Mouse (Mus musculus): ENCODE results near the gene Capn5.
A peak's percentile ranks its signal among the peaks of the same experiment; 100 is the strongest.

Gene Capn5

GRCm38 (mm10) chr7:98176322-98177070, 1.6 kb downstream of the Capn5 start:
- peak; percentile 39 to 59 for DNase-seq

GRCm38 (mm10) chr7:98174883-98175755, 3.0 kb downstream of the Capn5 start:
- DNase-seq = no peak

GRCm38 (mm10) chr7:98173408-98173807, 4.7 kb downstream of the Capn5 start:
- DNase-seq = no peak

- no peak for DNase-seq
These were observed 5.4 kb downstream of the Capn5 start for GRCm38 (mm10) chr7:98172661-98173060.

GRCm38 (mm10) chr7:98171141-98172073, 6.7 kb downstream of the Capn5 start:
- DNase-seq = no peak

- DNase-seq = peak; percentile 55 to 65
These were observed 13.0 kb downstream of the Capn5 start for GRCm38 (mm10) chr7:98164999-98165528.

- DNase-seq = peak; percentile 56 to 74
These were observed 13.6 kb downstream of the Capn5 start for GRCm38 (mm10) chr7:98164382-98164998.

- no peak for DNase-seq
These were observed 14.4 kb downstream of the Capn5 start for GRCm38 (mm10) chr7:98163700-98164099.

- no peak for DNase-seq
These were observed 15.8 kb downstream of the Capn5 start for GRCm38 (mm10) chr7:98162239-98162638.

GRCm38 (mm10) chr7:98160041-98160740, 17.9 kb downstream of the Capn5 start:
- DNase-seq = no peak

- DNase-seq = no peak
These were observed 19.6 kb downstream of the Capn5 start for GRCm38 (mm10) chr7:98158481-98158880.

- DNase-seq = no peak
These were observed 20.3 kb downstream of the Capn5 start for GRCm38 (mm10) chr7:98157636-98158332.

- no peak for DNase-seq
These were observed 21.8 kb downstream of the Capn5 start for GRCm38 (mm10) chr7:98156280-98156665.

- DNase-seq = peak; percentile 75 to 77
These were observed 22.4 kb downstream of the Capn5 start for GRCm38 (mm10) chr7:98155546-98156279.

- no peak for DNase-seq
These were observed 24.2 kb downstream of the Capn5 start for GRCm38 (mm10) chr7:98153892-98154291.

GRCm38 (mm10) chr7:98153345-98153744, 24.7 kb downstream of the Capn5 start:
- no peak for DNase-seq

GRCm38 (mm10) chr7:98152400-98152799, 25.7 kb downstream of the Capn5 start:
- DNase-seq = no peak

GRCm38 (mm10) chr7:98150525-98150924, 27.5 kb downstream of the Capn5 start:
- DNase-seq = no peak

GRCm38 (mm10) chr7:98149802-98150201, 28.3 kb downstream of the Capn5 start:
- DNase-seq = no peak

Measured in thymus, postnatal 36 days (tissue).